Mouse (Mus musculus) common myeloid progenitor, adult 5-6 weeks (primary cell): ENCODE measurements around the gene Sub1. TPM values are rescaled to one million over a fixed set of nuclear protein-coding genes. Genes with fewer than 3 reads are reported as not detected.
A peak's percentile ranks its signal among the peaks of the same experiment; 100 is the strongest.

ENCODE experiments used
- ATAC-seq: replicated peaks from 2 replicates; pipeline ENCODE4 v1.8.0; 2016; ENCODE audit warnings: low read depth, mild to moderate bottlenecking, moderate TSS enrichment, inconsistent platforms; ENCODE audit not compliant: poor library complexity, severe bottlenecking
- total RNA-seq: library from RNA; stranded (forward); fragments of 200-1000, 187-1606 nt; gene quantifications from 2 replicates; pipeline ENCODE4 v1.2.3, GENCODE M21; 2017

Gene Sub1
- total RNA-seq, 1 experiment from 2014 or later: 717 TPM

DNA sequence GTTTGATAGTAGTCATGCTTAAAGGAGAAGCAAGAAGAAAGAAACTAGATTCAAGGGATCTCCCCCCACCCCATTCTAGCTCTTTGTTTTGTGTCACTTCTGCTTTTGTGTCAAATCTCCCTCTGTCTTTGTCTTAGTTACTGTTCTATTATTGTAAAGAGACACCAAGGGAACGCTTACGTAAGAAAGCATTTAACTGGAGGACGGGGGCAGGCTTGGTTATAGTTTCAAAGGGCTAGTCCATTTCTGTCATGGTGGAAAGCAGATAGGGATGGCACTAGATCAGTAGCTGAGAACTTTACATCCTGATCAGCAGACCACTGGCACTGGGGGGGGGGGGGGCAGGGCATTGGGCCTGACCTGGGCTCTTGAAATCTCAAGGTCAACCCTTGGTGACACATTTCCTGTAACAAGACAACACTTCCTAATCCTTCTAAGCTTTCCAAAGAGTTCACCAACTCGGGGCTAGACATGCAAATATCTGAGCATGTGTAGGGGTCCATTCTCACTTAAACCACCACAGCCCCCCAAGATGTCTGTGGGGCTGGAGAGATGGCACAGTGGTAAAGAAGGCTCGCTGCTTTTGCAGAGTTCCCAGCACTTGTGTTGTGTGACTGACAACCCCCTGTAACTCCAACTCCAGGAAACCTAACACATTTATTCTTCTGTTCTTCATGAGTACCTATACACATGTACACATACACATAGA lies 17.6 kb upstream of the Sub1 start:
- ATAC-seq: peak; percentile 63

DNA sequence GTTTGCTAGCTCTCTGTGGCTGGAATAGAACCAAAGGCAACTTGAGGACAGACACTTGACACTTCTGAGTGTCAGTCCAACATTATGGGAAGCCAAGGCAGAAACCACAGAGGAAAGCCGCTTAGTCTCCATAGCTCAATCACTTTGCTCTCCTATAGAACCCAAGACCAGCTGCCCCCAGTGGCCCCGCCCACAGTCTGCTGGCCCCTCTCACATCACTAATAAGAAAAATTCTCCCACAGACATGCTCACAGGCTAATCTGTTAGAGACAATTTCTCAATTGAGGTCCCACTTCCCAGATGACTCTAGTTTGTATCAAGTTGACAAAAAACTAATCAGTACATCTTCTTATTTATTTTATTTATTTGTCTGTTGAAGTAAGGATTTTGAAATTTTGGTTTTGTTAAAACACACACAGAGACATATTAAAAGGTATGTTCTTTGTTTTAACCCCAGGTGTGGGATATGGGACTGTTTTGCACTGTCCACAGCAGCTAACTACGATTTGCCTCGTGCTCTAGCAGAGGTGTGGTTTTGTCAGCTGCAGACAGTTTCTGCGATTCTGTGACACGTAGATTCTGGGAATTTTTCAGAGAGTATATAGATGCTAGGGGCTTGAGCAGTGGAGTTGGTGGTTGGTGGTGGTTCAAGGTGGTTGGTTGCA lies 16.9 kb upstream of the Sub1 start:
- ATAC-seq: no peak

DNA sequence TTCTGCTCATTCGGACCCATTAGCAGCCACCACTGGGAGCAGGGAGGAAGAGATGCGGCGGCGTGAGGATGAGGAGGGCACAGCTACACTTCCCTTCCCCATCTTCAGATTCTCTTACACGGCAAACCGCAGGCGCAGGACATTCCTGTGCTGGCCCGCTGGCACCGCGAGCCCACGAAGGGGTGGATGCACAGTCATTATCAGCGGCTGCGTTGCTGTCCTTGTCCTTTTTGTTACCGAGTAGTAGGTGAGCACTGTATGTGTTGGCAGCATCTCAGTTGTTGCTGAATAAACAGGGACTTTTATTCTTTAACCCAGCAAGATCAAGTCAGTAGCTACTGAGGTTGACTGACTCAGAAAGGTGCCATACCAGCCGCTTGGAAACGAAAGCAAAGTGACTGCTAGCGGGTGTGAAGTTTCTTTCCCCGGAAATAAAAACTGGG lies 13.8 kb upstream of the Sub1 start:
- peak; percentile 40 for ATAC-seq

DNA sequence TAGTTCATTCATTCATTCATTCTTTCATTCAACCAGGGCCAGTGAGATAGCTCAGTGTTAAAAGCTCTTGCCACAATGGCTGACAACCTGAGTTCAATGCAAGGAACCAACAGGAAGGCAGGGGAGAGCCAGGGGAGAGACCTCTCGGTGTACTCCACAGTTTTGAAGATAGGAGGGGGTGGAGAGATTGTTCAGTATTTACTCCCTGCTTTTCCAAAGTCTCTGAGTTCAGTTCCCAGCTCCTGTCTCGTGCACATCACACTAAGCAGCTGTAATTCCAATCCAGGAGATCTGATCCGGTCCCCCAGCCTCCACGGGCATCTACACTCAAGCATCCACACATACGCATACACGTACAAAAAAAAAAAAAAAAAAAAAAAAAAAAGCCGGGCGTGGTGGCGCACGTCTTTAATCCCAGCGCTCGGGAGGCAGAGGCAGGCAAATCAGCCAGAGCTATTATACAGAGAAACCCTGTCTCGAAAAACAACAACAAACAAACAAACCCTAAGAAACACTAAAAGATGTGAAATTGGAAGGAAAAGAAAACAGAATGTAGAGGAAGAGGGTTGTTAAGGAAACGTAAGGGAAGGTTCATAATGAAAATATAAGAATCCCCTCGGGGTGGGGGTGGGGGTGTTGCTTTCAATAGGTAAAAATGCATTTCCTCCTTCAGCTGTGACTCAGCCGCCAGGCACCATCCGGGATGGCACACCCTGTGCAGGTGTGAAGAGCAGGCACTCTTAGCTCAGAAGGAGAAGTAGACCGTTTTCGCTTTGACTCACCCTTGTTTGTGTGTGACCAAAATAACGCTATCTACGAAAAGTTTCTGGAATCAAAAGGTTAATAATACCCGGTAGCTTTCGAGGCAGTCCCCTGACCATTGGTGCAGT lies 13.2 kb upstream of the Sub1 start:
- peak; percentile 20 for ATAC-seq

DNA sequence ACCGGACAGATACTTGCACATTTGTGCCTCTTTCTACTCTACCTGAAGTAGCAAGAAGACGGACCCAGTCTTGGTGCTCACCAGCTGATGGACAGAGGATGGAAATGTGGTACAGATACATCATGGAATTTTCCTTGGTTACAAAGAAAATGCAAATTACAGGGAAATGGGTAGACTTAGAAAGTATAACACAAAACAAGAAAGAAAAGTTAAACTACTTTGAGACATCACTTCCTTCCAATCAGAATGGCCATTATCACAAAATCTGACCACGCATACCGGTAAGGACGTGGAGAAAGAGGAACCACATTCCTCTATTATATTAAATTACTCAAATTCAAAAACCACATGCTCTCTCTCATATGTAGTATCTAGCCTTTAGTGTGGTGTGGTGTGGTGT lies 12.1 kb upstream of the Sub1 start:
- ATAC-seq: peak; percentile 24

DNA sequence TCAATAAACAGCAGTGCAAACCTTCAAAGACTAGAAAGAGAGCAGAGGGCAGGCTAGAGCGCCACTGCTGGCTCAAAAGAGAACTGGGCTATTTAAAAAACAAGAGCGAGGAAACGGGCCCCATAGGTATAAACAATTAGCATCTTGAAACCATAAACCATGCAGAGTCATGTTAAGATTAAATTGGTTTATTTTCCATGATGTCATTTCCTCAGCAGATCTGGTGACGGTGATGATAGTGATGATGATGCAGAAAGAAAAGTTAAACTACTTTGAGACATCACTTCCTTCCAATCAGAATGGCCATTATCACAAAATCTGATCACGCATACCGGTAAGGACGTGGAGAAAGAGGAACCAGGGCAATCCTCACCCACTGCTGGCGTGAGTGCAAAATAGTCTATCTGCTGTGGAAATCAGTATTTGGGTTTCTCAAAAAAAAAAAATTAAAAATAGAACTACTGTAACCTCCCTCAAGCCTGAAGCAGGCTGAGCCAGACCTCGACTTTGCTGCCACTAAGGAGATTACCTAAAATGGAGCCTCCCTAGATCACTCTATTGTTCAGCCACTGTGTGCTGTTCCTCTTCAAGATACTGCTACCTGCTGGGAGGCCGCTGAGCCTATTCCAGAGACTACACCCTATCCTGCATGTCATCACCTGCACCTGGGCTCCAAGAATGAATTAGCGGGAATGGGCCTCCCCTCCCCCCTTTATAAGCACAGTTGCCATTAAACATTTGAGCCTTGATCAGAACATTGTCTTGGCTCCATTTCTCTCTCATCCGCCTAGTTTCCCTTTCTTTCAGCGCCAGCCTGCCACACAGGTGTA lies 11.4 kb upstream of the Sub1 start:
- ATAC-seq: peak; percentile 70

DNA sequence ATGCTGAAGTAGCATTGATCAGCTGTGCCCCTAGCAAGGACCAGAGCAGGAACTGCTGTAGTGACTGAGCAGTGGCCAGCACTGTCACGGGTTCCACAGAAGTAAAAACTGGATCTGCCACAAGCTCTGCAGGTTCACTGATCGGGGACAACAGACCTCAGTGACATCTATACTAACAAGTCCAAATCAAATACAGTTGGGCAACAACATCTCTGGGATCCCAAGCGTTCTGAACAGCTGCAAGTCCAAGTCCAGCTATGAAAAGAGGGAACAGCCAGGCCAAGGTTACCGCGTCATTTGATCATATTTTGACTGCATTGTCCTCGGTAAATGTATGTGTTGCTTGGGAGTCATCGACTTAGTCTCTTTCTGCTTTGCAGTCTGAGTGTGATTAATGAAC lies 10.6 kb upstream of the Sub1 start:
- ATAC-seq: no peak

DNA sequence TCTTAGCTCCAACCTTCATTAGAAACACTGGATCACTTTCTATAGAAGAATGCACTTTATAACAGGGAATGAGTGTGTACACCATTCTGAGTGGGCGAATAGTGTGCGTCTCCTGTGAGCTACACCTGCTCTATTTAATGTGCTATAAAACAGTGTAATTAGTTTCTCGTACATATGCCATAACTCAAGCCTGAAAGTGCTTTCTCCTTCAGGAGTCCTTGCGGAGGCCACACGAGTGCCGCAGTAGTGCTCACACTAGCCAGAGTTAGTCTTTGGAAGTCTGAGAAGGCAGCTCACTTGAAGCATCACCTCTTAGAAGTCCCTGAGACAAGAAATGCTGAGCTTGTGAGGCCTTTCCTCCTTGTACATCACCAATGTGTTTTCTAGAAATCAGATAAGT lies 9.4 kb upstream of the Sub1 start:
- no peak for ATAC-seq

DNA sequence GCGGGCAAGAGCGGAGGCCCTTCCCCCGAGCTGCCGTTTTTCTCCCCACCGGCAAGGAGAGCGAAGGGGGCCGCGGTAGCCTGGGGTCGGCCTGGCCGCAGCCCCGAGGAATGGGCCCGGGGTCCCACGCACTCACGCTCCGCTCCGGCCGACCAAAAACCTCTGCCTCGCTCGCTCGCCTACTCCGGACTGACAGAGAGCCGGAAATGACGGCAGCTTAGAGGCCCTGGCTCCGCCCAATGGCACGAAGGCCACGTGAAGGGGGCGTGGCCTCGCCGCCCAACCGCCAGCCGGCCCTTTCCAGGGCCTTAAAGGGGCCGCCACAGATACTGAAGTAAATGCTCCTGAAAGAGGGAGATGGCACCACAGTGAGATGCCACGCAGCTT lies 975 bp downstream of the Sub1 start:
- ATAC-seq: peak; percentile 95

DNA sequence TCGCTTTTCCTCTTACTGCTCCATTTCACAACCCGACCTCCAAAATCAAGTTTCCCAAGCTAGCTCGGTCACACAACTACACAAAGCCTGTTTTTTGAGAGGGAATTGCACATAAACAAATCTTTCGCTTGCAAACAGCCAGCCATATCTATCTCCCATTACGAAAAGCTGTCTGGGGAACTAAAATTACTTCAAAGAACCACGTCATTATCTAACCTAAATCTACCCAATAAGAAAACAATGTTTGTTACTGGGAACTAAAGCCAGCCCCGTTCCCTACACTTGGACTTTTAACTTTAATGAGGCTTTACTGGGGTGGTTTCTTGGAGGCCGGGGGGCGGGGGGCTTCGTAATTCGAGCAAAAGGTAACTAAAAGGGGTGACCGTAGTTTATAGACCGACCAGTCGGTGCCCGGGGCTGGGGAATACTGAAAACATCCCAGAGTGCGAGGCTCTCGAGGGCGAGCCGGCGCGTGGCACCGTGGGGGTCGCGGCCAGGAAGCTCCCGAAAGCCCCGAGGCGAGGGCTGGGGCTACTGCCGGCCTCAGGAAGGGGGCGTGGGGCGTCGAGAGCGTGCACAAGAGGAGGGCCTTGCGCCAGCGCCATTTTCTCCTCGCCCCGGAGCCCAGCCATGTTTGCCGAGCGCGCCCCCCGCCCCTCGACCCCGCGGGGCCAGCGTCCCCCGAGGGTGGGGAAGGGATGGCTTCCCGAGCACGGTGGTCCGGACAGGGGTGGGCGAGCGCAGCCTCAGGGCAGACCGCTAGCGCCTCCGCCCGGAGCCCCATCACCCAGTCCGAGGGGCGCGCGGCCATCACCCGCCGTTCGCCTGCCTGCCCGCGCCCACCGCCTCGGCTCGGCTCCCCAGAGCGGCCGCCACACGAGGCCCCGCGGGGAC lies 1.6 kb downstream of the Sub1 start:
- ATAC-seq: peak; percentile 50

DNA sequence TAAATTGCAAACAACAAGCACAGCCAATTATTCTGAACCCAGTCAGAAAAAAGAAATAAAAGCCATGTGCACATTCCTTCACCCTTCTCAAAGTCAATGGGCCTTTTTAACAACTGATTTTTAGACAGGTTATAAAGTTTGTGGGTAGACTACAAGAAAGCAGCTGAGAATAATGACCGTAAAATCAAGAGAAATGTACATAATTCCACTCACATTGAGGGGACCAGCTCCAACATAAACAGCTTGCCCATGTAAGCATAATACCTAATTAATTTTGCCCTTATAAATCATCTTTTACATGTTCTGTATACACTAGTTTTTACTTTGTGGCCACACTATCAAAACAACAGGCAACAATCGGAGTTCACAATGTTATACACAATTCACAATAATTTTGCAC lies 2.8 kb downstream of the Sub1 start:
- ATAC-seq: no peak

DNA sequence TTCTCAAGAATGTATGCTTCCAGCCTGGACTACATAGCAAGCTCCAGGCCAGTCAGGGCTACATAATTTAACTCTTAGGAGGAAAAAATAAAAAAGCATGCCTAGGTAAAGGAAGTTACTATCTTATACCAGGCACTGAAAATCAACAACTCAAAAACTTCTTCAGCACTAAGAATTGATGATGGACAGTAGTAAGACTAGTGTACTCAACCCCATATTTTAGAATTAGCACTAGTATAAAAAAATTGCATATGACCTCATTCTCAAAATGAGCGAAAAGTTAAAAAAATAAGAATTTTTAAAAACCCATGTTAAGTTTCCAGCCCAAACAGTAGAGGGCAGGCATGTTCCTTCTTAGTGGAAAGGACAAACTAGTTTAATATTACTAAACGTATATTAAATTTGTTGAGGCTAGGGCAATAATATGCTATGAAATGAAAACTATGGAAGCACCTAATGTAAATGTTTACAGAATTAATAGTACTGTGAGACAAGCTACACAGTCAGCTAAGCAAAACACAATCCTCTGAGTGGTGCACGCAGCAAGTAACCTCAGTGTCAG lies 5.2 kb downstream of the Sub1 start:
- ATAC-seq: no peak

DNA sequence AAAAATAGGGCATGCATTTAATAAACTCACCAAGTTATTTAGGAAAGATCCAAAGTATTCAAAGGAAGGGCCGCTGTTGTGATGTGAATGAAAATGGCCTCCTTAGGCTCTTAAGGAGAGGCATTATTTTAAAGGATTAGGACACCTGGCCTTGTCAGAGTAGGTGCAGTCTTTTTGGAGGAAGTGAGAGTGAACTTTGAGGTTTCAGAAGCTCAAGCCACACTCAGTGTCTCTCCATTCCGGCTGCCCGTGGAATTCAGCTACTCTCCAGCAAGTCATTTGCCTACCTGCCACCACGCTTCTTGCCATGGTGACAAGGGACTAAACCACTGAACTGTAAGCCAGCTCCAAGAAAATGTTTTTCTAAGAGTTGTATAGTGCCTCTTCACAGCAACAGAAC lies 8.2 kb downstream of the Sub1 start:
- no peak for ATAC-seq

DNA sequence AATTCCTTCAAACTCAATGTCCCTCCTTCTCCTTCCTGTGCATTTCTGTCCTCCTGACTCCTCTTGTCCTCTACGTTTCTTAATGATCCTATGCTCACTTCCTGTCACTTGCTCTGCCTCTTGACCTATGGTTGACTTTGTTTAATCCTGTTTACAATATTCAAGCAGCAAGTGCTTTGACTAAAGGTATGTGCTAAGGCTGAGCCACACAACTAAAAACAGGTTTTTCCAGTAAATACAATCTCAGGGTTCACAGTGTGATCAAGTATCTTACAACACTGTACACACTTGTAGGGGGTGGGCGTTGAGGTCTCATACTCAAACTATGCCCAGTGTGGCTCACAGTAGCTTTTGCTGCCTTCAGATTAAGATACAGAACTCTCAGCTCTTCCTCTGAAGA lies 8.9 kb downstream of the Sub1 start:
- ATAC-seq: no peak

DNA sequence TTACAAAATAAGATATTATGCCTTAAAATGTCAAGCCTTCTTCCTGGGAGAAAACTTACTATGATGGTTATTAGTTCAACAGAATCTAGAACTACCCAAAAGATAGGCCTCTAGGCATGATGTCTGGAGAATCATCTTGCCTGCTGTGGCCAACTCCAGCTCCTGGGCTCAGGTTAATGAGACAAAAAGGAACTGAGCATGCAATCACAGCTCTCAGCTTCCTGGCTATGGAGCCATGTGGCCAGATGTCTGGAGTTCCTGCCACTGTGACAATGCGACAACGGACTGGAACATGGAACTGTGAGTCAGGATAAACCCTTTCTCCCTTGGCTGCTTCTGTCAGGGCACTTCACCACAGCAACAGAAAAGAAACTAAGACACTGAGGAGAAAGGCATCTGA lies 14.8 kb downstream of the Sub1 start:
- ATAC-seq: no peak

DNA sequence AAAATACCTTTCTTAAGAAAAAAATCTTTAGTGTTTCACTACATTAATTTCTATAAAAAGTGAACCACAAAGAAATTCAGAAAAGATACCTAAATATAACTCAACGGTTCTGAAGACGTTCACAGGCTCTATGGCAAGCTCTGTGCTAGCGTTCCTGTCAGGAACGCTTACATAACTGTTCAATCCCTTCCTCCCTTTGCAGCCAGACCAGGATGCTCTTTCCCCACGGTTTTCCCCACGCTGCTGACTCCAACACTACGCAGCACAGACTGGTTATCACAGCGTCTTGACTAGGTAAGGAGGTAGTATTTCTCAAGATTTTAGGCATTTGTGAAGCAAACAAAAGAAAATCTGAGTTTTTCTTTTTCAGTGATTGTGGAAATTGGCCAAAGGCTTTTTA lies 15.3 kb downstream of the Sub1 start:
- no peak for ATAC-seq

DNA sequence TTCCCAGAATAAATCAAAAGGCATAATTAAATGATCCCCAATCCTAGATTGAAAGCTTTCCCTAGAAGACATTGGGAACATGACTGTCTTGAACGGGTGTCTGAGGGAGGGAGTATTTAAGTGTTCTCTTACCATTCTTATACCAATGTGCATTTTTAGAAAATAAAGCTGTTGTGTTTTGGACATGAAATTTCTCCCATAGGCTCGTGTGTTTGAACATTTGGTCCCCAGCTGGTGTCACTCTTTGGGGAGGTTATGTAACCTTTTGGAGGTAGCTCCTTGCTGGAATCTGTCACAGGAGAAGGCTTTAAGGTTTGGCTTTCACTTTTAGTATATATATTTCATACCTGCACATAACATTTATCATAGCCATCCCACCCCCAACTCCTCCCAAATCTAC lies 18.6 kb downstream of the Sub1 start:
- no peak for ATAC-seq

DNA sequence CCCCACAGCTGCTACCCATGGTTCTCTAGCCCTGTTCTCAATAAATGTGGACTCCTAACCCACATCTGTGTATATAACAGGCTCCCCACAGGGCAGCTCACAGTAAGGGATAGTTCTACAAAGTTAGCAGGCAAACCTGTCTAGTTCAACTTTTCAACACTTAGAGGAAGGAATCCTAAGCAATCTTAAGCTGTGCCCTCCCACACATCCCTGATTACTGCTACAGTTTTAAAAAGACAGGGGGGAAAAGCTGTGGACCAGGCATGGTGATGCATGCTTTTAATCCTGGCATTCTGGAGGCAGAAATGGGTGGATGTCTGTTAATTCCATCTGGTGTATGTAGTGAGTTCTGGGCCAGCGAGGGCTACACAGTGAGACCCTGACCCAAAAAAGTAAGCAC lies 19.7 kb downstream of the Sub1 start:
- ATAC-seq: no peak

DNA sequence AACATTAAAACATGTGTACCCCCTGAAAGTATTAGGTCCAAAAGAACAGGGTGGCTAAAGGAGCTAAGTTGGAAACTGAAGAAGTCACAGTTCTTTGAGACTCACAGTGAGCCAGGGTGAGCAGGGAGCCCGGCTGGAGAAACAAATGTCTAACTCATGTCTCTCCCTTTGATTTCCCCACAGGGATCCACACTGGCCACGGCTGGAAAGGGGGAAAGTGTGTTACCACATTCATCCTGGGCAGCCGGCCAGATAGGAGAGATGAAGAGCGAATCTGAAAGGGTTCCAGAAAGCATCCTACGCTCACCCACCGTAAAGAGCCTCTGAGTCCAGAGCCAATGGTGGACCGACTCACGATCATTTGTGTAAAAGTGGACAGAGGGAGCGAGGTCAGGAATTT lies 20.9 kb downstream of the Sub1 start:
- ATAC-seq: no peak
